Mouse (Mus musculus) gonadal fat pad, adult 2 months (tissue): ENCODE data around the gene Clcf1. TPM values are rescaled to one million over a fixed set of nuclear protein-coding genes. Genes with fewer than 3 reads are reported as not detected.

Experiments
- DNase-seq: peaks from one replicate; pipeline ENCODE4 v3.0.0-alpha.2; 2012; ENCODE audit warnings: low read depth
- polyA plus RNA-seq: library from polyadenylated mRNA; depleted of rRNA; stranded (reverse); fragments of >200 nt; gene quantifications from 2 replicates; pipeline ENCODE4 v1.2.3, GENCODE M21; 2012; rRNA removed

The Clcf1 gene
- polyA plus RNA-seq = 6.6 and 7.9 TPM in 2 replicates

DNA sequence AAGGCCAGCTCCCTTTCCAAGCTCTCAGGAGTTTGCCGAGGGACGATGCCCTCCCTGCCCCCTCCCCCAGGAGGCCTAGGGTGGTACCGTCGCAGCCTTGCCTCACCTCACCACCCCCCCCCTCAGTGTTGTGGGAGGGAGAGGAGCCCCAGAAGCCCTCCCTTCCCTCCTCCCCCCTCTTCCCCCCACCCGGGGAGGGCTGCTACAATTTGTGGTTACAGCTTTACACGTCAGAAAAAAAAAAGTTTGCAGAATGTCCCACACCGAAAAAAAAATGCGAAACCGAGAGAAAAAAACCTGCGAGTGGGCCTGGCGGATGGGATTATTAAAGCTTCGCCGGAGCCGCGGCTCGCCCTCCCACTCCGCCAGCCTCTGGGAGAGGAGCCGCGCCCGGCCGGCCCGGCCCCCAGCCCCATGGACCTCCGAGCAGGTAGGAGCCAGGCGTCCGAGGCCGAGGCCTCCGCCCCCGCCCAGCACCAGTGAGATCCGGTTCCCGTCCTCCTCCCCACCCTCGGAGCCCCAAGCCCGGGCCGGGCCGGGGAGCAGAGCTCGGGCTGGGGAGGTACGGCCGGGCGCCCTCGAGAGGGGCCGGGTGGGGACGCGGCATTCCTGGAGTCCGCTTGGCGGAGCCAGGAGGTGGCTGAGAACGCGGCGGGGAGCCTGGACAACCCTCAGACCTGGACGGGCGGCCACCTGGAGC, at the start of gene Clcf1, which contains the start of gene AC109138.7:
Clcf1 (plus strand) TSS at position 168 of the 700 bp plus-strand sequence.
AC109138.7 (plus strand) TSS at position 287 of the 700 bp plus-strand sequence.
- no peak for DNase-seq

DNA sequence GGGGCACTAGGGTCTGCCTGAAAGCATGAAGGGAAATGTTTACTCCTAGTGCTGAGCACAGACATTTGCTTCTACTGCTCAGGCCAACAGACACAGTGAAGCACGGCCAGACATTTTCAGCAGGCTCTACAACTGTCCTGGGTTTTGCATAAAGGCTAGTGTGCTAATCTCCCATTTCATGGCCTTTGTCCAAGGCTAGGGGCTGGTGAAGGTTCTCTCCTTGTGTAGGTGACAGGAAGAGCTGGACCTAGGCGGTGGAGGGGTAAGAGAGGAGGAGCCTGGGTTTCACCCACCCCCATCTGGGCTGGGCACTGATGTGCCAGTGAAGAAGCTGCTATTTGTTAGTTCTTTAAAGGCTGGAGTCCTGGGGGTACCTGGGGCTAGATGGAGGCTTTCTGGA, 49.3 kb upstream of the Clcf1 start:
- DNase-seq = no peak

GRCm38 (mm10) chr19:4166678-4167476, 47.2 kb upstream of the Clcf1 start:
- no peak for DNase-seq

GRCm38 (mm10) chr19:4169378-4169784, 44.7 kb upstream of the Clcf1 start:
- DNase-seq = peak; percentile 54

DNA sequence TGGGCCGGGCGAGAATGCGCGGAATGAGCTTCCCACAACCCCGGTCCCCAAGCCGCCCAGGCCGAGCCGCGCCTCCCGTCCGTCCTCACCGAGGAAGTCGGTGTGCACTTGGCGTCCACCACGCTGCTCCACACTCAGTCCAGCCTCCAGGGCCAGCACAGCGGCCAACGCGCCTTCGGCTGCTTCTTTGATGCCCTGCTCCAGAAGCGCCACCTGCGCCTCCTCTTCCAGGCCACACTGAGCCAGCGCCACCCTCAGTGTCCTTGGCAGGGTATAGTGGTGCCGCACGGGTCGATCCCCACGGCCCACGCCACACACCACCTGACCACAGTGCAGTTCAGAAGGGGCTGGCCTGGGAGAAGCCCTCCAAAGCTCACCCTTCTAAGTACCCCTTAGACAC, 44.2 kb upstream of the Clcf1 start:
- DNase-seq = no peak

GRCm38 (mm10) chr19:4170723-4171392, 43.2 kb upstream of the Clcf1 start:
- DNase-seq = no peak

GRCm38 (mm10) chr19:4171393-4172290, 42.4 kb upstream of the Clcf1 start:
- DNase-seq = no peak

- DNase-seq = no peak
These were observed 41.1 kb upstream of the Clcf1 start for GRCm38 (mm10) chr19:4172925-4173324.

DNA sequence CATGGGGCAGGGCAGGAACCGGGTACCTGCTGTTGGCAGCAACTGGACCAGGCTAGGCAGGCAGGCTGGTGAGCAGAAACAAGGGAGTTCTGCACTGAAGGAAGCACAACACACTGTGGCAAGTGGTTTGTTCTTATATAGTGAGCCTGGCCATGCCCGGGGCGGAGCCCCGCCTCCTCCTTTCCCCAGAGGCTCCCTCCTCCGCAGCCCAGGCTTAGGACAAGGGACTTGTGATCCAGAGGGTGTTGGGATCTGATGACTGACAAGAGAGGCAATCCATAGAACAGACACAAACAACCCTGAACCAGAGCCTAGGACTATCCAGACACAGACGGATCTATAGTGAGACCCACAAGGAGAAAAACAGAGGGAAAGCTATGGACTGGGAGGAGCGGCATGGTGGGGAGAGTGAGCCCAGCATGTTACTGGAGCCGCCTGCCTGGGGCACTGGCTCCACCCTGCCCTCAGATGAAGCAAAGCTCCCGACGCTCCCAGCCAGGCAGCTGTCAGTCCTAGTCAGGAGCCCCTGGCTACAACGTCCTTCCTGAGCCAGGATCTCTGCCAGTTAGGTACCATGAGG, 38.6 kb upstream of the Clcf1 start, which contains the start of gene Carns1:
Carns1 (minus strand) TSS at position 112 of the 580 bp plus-strand sequence.
- no peak for DNase-seq

- peak; percentile 51 for DNase-seq
These were observed 33.6 kb upstream of the Clcf1 start for GRCm38 (mm10) chr19:4180411-4180810.

GRCm38 (mm10) chr19:4181892-4182291, 32.1 kb upstream of the Clcf1 start:
- DNase-seq = no peak

- no peak for DNase-seq
These were observed 30.3 kb upstream of the Clcf1 start for GRCm38 (mm10) chr19:4183689-4184088.

GRCm38 (mm10) chr19:4184976-4185975, 28.8 kb upstream of the Clcf1 start:
- DNase-seq = no peak

GRCm38 (mm10) chr19:4187303-4187702, 26.7 kb upstream of the Clcf1 start:
- no peak for DNase-seq

DNA sequence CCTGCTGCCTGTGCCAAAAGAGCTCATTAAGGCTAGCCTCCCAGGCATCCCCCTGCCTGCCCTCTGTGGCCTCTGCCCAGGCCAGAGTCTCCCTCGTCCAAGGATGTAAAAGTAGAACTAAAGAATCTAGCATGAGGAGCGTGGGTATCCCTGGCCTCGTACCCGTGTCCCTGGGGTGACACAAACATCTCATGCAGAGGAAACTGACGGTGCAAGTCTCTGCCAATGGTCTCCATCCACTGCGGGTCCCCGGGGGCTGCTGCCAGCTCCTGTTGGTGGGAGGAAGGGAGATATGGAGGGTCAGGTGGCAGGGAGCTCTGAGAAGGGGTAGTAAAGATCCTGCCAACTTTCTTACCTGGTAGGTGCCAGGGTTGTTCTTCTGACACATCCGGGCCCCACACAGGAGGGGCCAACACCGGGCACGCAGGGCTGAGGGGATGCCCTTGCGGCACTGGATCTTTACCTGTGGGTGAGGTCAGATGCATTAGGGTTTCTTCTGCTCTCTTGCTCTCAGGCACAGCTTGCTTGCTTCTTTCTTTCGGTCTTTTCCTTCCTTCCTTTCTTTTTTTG, 24.9 kb upstream of the Clcf1 start:
- DNase-seq = no peak

DNA sequence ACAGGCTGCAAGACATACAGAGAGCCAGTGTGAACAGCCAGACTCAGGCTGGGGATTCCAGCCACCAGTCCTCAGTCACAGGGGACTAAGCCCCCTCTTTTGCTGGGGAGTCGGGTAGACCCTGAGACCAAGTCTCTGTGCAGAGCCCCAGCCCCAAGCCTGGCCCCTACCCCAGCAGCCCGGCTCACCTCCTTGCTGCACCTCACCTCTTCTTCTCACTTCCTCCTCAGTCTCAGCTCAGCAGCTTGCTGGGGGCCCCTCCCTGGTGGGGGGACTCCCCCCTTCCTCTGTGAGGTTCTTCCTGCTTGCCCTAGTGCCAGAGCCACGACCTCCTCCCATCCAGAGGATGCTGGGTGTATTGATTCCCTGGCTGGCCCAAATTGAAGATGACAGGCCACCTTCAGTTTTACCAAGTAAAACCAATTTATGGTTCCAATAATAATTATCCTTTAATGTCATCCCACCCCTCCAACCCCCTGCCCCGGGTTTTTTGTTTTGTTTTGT, 23.2 kb upstream of the Clcf1 start, which contains the start of gene Tbc1d10c:
Tbc1d10c (minus strand) TSS at position 454 of the 504 bp plus-strand sequence.
- DNase-seq = no peak

- DNase-seq = no peak
These were observed 22.3 kb upstream of the Clcf1 start, which contains the start of gene Ppp1ca for GRCm38 (mm10) chr19:4191528-4192250. Gene Ppp1ca, plus strand, starts transcription at chr19:4192065.
